Mouse (Mus musculus) limb, embryonic 15.5 days (tissue): ENCODE measurements at regions not wholly inside any gene's neighbourhood (a gene's known extent, or its start where the extent isn't known, plus 50 kb on each side); places are given as distances from the start of the nearest gene placed in this dataset.

Experiments used
- ATAC-seq: fragments of 200-750 bp; cut with Nextera tagmentation; 2 replicates; pipeline ENCODE4 v1.8.0; 2017; ENCODE audit warnings: low read depth, moderate TSS enrichment; ENCODE audit not compliant: insufficient number of reproducible peaks, low FRiP score, low TSS enrichment
- H3K27ac ChIP-seq: fragments of 300-500 bp; sonication (generic); 2 replicates; pipeline ENCODE4 v1.5.1; 2015; ENCODE audit warnings: moderate library complexity, mild to moderate bottlenecking, inconsistent platforms
- H3K27me3 ChIP-seq: fragments of 300-500 bp; sonication (generic); 2 replicates; pipeline ENCODE4 v1.6.1; 2015; ENCODE audit warnings: inconsistent platforms
- H3K36me3 ChIP-seq: fragments of 300-500 bp; sonication (generic); 2 replicates; pipeline ENCODE4 v1.6.1; 2015; ENCODE audit warnings: inconsistent platforms
- H3K4me1 ChIP-seq: fragments of 300-500 bp; sonication (generic); 2 replicates; pipeline ENCODE4 v1.6.1; 2015; ENCODE audit warnings: inconsistent platforms
- H3K4me2 ChIP-seq: fragments of 300-500 bp; sonication (generic); 2 replicates; pipeline ENCODE4 v1.6.1; 2015; ENCODE audit warnings: mild to moderate bottlenecking, inconsistent platforms
- H3K4me3 ChIP-seq: fragments of 300-500 bp; sonication (generic); 2 replicates; pipeline ENCODE4 v1.5.1; 2015; ENCODE audit warnings: mild to moderate bottlenecking, inconsistent platforms
- H3K9ac ChIP-seq: fragments of 300-500 bp; sonication (generic); 2 replicates; pipeline ENCODE4 v1.6.1; 2015; ENCODE audit warnings: inconsistent platforms
- H3K9me3 ChIP-seq: fragments of 300-500 bp; sonication (generic); 2 replicates; pipeline ENCODE4 v1.6.1; 2016; ENCODE audit warnings: inconsistent platforms
- WGBS: fragments of 180-500 bp; shearing (Covaris S2); methylation state at CpG from one replicate; pipeline ENCODE4 v1.1.7; 2015; 5-methylcytosine and 5-hydroxymethylcytosine counted together

DNA sequence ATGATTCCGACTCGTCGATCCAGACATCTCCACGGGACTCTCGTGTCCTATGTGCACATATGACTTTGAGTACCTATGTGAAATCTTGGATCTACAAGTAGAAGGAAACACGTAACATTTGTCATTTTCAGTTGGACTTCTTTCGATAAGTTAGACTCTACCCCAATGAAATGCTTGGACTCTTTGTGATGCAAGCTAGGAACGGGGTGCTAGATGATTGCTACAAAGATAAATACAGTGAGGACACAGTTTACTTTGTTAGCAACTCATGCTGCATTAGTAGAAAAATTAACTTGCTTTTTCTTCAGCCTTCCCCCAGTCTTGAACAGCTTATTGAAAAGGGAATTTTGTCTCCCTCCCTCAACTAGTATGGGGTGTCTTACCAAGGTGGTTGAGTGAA, 81.2 kb upstream of the Eef1e1 start:
- Histone ChIP-seq H3K4me2 (no peak overlapping the region), H3K4me1 (no peaks in the 10 kb centered on the region), H3K27me3 (no peaks in the 10 kb centered on the region), H3K27ac (no peak overlapping the region), H3K36me3 (no peaks in the 10 kb centered on the region), H3K9ac (no peak overlapping the region), H3K9me3 (no peaks in the 10 kb centered on the region), H3K4me3 (no peak overlapping the region)
- WGBS, result 86% methylated on average over 8 of the region's 8 CpGs
- ATAC-seq, result no peak

DNA sequence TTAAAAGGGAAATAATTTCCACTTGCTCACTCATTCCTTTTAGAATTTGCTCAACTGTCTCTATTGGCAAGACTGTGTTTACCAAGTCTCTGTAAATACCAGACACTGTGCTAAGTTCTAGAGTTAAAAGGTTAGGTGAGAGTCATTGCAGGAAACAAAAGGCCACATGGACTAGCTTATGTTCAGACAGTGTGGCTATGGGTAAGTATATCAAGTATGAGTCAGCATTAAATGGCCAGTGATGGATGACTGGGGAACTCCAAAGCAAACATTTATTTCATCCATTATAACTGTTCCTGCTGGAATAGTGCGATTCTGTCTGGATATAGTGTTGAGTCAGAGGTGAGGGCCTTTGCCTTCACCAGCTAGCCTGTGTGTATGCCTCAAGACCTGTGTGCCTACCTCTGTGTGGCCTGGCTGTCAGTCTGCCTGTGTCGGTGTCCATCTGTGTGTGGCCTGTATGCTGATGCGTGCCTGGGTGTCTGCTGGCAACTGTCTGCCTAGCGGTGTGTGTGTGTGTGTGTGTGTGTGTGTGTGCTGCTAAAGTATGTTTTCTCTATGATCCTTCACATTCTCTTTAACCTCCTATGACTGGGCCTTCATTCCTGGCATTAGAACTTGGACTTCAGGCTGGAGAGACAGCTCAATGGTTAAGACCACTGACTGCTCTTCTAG, 77.6 kb upstream of the Eef1e1 start:
- Histone ChIP-seq H3K4me1 (no peaks in the 10 kb centered on the region), H3K9me3 (no peaks in the 10 kb centered on the region), H3K27me3 (no peaks in the 10 kb centered on the region), H3K27ac (no peak overlapping the region), H3K36me3 (no peaks in the 10 kb centered on the region), H3K4me3 (no peak overlapping the region), H3K4me2 (no peak overlapping the region), H3K9ac (no peak overlapping the region)
- no peak for ATAC-seq
- WGBS, result 84% methylated on average over 4 of the region's 4 CpGs

GRCm38 (mm10) chr13:38735294-38735693, 76.4 kb upstream of the Eef1e1 start:
- Histone ChIP-seq H3K4me3 (no peak overlapping the region), H3K27ac (no peak overlapping the region), H3K9ac (no peak overlapping the region), H3K9me3 (no peaks in the 10 kb centered on the region), H3K27me3 (no peaks in the 10 kb centered on the region), H3K36me3 (no peaks in the 10 kb centered on the region), H3K4me1 (no peaks in the 10 kb centered on the region), H3K4me2 (no peak overlapping the region)
- ATAC-seq, result no peak
- 78% methylated on average over 6 of the region's 6 CpGs for WGBS

DNA sequence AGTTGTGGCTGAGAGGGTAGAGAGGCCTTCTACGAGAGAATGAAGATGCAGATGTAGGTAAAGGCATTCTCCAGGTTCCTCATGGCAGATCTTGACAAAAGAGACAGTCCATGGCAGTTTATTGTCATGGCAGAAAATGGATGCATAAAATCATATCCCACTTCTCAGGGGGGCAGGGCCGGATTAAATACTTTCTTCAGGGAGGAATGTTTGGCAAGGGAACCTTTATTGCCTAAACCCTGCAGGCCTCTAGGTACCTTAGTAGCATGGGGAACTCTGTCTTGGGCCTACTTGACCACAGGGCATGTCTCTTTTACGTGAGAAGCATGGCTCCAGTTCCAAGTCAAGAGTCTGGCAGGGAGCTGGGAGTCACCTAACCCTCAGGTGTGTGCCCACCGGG, 74.4 kb upstream of the Eef1e1 start:
- no peaks in the 10 kb centered on the region for H3K9me3 ChIP-seq
- H3K9ac ChIP-seq, result no peak overlapping the region
- H3K36me3 ChIP-seq, result no peaks in the 10 kb centered on the region
- no peak for ATAC-seq
- no peak overlapping the region for H3K27ac ChIP-seq
- H3K4me1 ChIP-seq, result no peaks in the 10 kb centered on the region
- no peaks in the 10 kb centered on the region for H3K27me3 ChIP-seq
- H3K4me2 ChIP-seq, result no peak overlapping the region
- 82% methylated on average over 4 of the region's 4 CpGs for WGBS
- no peak overlapping the region for H3K4me3 ChIP-seq

GRCm38 (mm10) chr13:38725452-38725851, 66.6 kb upstream of the Eef1e1 start:
- Histone ChIP-seq H3K9ac (no peak overlapping the region), H3K36me3 (no peaks in the 10 kb centered on the region)
- 88% methylated on average over 4 of the region's 4 CpGs for WGBS

GRCm38 (mm10) chr13:38721166-38721565, 62.3 kb upstream of the Eef1e1 start:
- 92% methylated on average over 3 of the region's 3 CpGs for WGBS
- H3K9me3 ChIP-seq, result no peaks in the 10 kb centered on the region
- no peak overlapping the region for H3K9ac ChIP-seq

More at GRCm38 (mm10) chr13:38725452-38725851, 66.6 kb upstream of the Eef1e1 start:
- no peaks in the 10 kb centered on the region for H3K27me3 ChIP-seq
- H3K4me1 ChIP-seq, result no peaks in the 10 kb centered on the region
- no peak overlapping the region for H3K4me3 ChIP-seq
- no peak for ATAC-seq
- H3K4me2 ChIP-seq, result no peak overlapping the region
- no peak overlapping the region for H3K27ac ChIP-seq
- H3K9me3 ChIP-seq, result no peaks in the 10 kb centered on the region

GRCm38 (mm10) chr13:38714838-38715237, 56.0 kb upstream of the Eef1e1 start:
- WGBS, result 88% methylated on average over 5 of the region's 5 CpGs

More at GRCm38 (mm10) chr13:38721166-38721565, 62.3 kb upstream of the Eef1e1 start:
- H3K27ac ChIP-seq, result no peak overlapping the region
- no peaks in the 10 kb centered on the region for H3K36me3 ChIP-seq
- H3K4me1 ChIP-seq, result no peaks in the 10 kb centered on the region
- H3K4me3 ChIP-seq, result no peak overlapping the region
- H3K4me2 ChIP-seq, result no peak overlapping the region
- ATAC-seq, result no peak
- H3K27me3 ChIP-seq, result no peaks in the 10 kb centered on the region

More at GRCm38 (mm10) chr13:38714838-38715237, 56.0 kb upstream of the Eef1e1 start:
- H3K4me1 ChIP-seq, result no peaks in the 10 kb centered on the region
- no peaks in the 10 kb centered on the region for H3K27me3 ChIP-seq
- H3K9ac ChIP-seq, result no peak overlapping the region
- H3K4me2 ChIP-seq, result no peak overlapping the region
- H3K9me3 ChIP-seq, result no peaks in the 10 kb centered on the region
- no peak overlapping the region for H3K27ac ChIP-seq
- no peaks in the 10 kb centered on the region for H3K36me3 ChIP-seq
- ATAC-seq, result no peak
- H3K4me3 ChIP-seq, result no peak overlapping the region
